Mouse (Mus musculus): ENCODE data around the gene Hist1h4i.

The Hist1h4i gene

DNA sequence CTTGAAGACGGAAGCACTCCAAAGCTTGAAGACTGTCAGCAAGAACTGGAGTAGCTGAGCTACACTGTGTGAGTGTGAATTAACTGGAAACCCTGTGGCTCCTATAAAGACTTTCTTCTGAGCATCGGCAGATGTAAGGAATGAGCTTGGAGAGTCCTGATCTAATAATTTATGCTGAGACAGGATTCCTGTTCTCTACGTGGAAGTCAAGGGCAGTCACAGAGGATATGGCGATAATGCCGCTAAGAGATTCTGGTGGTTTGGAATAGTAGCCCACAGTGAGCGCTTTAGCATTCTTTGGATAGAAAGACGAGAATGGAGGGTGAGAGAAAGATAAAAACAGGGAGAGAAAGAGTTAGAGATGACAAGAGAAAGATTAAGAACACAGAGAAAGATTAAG lies 33.3 kb downstream of the Hist1h4i start:
- no peak for DNase-seq

DNA sequence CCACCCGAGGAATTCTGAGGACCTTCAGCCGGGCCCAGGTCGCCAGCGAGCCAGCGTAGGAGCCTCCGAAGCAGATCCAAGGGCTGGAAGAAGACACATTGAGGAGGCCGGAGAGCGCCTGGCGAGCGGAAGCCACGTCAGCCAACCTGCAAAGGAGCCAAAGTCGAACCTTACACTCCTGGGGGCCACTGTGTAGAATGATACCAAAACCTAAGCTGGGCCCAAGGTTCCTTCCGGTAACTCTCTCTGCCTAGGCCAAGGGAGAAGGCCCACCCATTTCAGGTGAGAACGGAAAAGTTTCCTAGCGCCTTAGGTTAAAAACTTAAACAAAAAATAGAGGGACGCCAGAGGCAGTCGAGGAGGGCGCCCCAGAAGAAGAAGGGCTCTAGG lies 34.0 kb downstream of the Hist1h4i start:
- no peak for DNase-seq

DNA sequence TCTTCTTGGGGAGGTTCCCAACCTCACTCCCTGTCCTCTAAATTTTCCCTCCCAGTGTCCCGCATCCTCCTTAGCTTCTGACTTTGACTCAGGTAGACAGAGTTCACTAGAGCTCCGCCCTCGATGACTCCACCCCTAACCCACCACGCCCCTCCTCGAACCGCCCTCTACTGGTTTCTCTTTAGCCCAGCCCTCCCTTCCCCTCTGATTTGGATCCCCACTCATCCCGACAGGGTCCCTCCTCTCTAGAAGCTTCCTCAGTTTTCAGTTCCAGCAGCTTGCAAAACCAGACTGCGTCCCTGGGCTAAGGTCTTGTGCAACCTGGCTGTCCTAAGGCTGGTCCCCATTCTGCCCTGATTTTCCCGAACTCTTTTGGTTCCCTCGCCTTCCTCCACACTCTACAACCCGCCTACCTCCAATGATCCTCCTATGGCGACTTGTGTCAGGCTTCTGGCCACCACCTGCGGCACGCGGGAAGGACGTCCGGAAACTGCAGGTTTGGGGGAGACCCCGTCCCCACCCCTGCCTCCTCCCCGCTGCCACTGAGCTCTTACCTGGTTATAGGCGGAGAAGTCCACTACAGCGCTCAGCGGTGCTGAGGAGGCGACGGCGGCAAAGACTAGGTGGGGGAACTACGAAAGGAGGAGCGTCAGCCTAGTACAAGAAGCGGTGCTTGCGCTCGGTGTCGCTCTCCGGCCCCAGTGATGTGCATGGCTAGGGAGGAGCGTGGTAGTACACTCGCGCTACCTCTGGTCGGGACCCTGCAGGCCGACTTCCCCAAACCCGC lies 34.6 kb downstream of the Hist1h4i start:
- DNase-seq = peak; percentile 53

DNA sequence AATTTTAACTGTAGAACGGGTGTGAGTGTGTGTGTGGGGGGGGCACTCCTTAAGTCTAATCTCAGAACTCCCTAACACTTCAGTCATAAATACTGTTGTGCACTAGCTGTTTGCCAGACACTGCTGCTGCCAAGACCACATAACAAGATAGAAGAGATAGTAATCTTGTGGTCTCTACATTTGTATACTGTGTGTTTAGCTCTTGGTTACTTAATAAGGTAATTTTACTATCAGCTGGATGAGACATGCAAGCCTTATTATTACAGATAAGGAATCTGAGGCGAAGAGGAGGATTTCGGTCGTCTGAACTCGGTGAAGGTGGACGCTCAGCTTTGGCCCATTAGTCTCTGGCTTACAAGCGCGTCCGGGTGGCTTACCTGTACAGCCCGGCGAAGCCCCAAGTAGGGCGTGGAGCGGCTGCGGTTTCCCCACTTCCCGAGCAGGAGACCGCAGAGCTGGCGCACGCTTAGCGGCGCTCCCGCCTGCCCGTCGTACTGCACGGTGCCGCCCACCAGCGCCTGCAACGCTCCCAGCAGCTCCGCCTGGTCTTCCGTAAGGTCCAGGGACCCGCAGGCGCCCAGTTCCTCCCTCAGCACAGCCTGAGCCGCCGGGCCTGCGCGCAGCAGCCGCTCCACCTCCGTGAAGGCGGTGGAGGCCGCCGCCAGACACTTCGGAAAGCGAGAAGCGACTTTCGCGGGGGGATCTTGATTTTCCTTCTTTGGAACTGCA lies 35.4 kb downstream of the Hist1h4i start:
- DNase-seq = peak; percentile 40

DNA sequence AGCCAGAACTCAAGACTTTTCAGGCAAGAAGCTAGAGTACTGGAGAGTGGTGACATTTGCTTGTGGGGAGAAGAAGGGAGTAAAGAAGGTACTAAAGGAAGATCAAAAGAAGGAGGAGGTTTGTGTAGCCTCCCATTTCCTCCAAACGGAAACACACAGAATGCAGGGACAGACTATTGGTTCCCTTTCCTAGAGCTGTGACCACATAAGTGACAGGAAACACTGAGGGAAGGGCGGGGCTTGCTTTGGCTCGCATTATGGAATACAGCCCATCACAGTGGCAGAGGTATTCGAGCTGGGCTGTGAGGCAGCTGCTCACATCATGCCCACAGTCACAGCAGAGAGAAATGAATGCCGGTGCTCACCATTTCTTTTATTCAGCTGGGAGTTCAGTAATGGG lies 39.3 kb downstream of the Hist1h4i start:
- DNase-seq = no peak

DNA sequence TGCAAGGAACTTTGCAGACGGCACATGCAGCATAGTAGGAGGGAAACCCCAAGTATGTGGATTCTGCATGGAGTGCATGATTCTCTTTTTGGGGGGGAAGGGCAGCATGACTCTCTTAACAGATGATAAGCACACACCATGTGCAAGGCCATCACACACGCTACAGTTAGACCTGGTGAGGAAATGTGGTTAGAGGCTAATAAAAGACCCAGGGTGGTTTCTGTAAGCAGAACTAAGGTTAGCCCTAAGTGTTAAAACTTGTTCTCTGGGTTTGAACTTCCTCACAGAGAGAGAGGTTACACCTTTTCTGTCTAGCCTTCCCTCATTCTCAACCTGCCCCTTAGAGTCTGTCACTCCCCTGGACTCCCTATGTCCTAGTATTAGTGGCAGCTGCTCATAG lies 39.8 kb downstream of the Hist1h4i start:
- no peak for DNase-seq

DNA sequence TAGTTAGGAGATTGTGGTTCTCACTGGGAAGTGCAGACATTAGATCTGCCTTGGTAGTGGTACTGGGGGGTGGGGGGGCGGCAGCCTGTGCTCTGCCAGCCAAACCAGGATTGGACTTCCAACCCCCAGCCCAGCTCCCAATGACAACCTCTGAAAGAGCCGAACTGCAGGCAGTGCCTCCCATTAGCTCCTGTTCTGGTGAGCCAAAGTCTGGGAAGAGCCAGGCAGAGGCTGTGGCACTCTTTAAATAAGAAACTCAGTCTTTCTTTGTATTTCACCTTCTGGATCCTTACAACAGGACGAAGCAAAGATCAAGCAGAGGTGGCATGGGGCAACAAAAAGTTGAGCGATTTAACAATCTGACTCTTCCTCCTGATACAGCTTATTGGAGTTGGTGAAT lies 42.0 kb downstream of the Hist1h4i start:
- no peak for DNase-seq

DNA sequence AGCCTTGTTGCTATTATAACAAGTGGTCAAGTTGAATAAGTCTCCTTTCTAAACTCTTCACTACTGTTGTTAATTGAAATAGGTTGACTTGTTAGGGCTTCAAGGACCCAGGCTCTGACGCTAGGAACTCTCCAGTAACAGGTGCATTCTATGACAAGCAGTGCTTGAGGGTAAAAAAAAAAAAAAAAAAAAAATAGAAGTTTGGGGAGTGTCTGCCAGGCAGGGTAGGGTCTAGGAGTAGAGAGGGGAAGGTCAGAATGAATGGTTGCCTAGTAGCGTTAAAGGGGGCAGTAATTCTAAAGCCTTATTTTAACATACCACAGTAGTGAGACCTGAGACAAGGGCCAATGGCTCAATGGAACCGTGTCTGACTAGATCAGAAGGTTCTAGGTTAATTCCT lies 42.8 kb downstream of the Hist1h4i start:
- no peak for DNase-seq

DNA sequence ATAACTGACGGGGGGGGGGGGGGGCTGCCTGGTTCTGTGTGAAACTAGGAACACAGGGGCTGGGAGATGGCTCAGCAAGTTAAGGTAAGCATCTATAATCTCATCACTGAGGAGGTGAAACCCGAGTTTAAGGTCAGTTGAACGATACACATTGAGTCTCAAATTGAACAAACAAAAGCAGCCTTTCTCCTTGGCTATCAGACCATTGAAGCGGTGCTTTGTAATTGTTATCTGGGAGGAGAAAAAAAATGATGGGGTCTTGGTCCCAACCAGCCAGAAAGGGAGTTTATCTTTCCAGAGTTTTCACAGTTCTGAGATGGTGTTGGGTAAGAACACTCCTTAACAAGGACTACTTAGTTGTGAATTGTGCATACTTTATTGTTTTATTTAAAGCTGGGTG lies 43.3 kb downstream of the Hist1h4i start:
- DNase-seq = no peak

DNA sequence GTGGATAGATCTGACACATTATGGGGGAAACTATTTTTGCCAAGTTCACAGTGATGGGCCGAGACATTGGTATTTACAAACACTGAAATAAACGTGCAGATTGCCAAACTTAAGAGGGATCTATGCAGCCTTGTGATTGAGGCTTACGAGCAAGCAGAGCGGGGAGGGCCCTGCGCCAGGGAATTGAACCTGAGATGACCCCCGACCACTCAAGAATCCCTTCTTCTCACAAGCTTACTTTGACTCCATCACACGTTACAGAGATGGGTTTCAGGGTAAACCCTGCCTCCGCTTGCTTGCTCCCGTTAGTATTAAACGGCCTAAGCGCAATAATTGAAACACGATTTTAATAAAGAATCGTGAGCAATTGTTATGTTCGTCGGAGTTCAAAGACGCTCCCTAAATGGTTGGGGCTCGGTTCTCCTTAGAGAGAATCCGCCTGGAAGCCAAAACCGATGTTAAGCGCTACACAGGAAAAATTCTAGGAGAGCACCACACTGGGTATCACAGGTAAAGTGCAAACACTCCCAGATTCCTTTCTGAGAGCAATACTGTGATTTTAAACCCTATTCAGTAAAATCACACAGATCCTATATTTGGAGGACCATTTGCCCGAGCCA lies 43.9 kb downstream of the Hist1h4i start:
- DNase-seq = no peak

DNA sequence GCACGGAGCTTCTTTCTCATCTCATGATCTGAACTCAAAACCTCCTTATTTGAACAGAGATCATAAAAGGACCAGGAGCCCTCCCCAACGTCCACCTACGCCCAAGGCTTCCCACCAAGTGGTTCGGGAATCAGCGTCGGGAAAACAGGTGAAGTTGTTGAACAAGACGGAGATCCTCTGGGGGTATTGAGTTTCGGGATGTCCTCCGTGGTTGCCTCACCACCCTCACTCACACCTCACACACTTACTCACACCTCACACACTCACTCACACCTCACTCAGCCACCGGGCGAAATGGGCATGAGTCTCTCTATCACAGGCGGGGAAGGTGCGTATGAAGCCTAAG lies 44.3 kb downstream of the Hist1h4i start:
- DNase-seq = no peak

DNA sequence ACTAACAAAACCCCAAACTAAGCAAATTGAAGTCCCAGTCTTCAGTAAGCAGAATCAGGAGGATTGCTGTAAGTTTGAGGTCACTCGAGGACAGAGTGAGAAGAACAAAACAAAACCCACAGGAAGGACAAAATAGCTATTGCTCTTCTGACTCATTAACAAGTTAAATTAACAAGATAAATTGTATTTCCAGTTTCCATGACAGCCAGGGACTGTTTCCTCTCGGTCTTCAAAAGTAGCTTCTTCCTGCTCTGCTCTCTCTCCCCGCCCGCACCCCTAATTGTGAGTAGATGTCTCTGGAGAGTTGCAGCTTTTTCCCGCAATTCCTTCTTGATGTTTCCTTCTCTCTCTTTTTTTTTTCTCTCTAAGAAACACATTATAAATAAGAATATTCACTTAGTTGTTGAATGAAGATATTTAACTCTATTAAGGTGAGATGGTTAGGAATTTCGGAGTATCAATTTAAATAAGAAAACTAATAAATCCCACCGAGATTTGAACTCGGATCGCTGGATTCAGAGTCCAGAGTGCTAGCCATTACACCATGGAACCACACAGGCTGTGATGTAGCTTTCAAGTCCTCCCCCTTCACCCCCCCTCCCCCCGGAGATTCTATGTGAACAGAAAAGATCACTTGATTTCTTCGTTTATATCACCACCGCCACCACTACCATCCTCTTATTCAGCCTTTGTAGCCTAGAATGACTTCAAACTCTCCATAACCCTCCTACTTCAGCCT lies 44.9 kb downstream of the Hist1h4i start:
- DNase-seq = no peak

DNA sequence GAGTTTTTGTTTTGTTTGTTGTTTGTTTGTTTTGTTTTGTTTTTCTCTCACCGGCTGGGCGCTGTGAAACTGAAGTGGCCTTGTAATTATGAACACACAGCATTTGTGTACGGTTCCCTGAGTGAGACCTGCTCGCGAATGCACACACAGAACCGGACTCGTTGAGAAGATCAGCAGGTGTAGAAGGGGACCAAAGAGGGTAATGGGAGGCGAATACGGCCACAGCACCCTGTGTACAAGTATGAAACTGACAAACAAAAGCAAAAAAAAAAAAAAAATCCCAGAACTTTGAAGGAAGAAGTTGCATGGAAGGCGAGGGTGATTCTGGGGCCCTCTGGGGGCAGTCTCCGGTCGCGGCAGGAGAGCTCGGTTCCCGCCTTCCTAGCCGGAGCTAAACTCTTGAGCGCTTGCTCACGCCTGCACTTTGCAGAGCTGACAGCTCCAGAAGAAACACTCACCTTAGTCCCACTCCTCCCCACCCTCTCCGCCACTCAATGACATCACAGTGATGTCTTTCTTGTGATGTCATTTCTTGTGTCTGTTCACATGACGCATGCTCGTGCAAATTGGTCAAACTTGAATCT lies 45.7 kb downstream of the Hist1h4i start:
- peak; percentile 31 for DNase-seq

DNA sequence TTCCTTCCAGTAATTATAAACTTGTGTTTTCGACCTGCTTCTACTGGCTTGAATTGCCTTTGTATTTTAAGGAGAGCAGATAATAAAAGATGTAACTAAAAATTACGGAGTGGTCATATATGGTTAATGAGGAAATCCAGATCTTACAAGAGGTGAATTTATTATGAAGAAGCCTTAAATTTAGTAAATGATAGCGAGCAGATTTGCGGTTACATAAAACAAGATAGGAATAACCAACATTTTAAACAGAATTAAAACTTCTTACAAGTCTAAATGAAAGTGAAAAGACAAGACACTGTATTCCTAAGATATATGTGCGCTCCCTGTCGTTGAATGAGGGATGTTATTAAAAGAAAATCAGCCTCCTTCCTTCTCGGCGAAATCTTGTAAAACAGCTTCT lies 46.3 kb downstream of the Hist1h4i start:
- no peak for DNase-seq

DNA sequence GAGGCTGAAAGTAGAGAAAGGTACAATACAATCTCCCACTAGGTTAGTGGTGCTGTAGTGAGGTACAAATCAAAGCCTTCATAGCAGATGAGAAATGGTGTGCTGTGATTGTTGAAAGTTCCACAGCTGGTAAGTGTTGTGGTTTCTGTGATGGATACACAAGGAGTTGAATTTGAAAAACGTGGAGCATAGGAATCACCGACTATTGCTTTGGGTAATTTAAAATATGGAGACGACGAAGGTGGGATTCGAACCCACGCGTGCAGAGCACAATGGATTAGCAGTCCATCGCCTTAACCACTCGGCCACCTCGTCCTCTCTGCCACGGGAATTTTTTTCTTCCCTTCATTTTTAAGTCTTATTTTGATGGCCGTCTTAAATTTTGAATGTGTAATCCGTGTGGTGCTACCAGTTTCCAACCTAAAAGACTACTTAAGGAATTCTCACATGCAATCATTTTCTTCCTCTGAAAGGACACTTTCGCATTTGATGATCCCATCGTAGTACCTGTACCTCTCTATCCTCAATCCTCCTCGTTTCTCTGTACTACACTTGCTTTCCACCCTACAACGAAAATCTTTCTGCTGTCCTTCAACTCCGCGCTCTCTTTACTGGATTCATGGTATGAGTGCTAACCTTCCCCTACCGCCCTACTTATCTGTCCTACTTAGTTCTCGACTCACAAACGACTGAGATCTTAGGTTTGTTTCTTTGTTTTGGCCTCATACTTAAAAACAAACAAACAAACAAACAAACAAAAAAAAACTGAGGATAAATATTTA lies 47.0 kb downstream of the Hist1h4i start:
- peak; percentile 19 for DNase-seq

DNA sequence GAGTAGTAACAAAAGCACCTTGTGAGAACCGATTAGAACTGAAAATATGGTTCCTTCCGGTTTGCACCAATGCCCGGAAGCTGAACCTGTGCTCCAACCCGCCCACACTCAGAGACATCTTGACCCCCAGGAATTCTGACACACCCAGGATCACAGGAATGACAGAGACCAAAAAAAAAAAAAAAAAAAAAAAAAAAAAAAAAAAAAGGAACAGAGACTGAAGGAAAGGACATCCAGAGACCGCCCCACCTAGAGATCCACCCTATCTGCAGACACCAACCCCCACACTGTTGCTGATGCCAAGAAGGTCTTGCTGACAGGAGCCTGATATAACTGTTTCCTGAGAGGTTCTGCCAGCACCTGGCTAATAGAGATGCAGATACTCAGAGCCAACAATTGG lies 48.6 kb downstream of the Hist1h4i start:
- DNase-seq = no peak

Data from kidney, adult 18-20 months (tissue).